20 mouse cellular contexts compared by ENCODE assay signal in the genomic region with DNA sequence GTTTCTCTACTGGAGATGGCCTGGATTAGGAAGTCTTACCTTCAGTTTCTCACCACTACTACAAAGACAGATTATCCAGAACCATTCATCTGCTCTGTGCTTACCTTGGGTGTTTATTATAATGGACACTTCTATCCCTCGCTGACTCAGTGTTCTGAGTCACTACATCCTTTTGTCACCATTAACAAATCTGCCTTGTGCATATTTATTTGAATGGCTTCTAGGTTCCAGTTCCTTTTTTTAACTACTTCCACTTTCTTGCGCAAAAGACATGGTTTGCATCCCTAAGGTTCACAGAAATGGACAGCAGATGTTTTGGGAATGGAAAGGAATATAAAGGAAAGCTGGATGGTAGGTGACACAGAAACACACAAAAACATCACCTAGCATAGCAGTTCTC. TPM values are rescaled to one million over a fixed set of nuclear protein-coding genes. Genes with fewer than 3 reads are reported as not detected.
DNase-seq lines count a peak whose midpoint lies in the region; ATAC-seq and TF ChIP-seq lines count a peak whose summit lies in the region.
"Had no signal": no experiment of that assay in that cellular context is flagged by ENCODE, and none has a peak within 500 bp of the region (broad histone marks: within the 10 kb centered on the region; RNA-seq: fewer than 3 reads in every experiment).

No protein-coding gene starts in this region.

- H3K9ac ChIP-seq in CH12.LX (ENCODE audit: insufficient read depth, low read depth) = no peak overlapping the region
- no peak overlapping the region for H3K9ac ChIP-seq in intestine, postnatal 0 days (ENCODE audit: low read depth, low read length)
- H3K9ac ChIP-seq: embryonic facial prominence, embryonic 12.5 days; forebrain, embryonic 15.5 days; hindbrain, embryonic 13.5 days had no signal

- no peaks in the 10 kb centered on the region for H3K79me2 ChIP-seq in CH12.LX (replicated peaks; ENCODE audit: control insufficient read depth, extremely low read depth, insufficient read depth, poor library complexity, severe bottlenecking)

- H3K4me1 ChIP-seq in CH12.LX (ENCODE audit: control insufficient read depth in 1 of 2, insufficient read depth in 2 of 2) = peaks cover 0 to 28% of the 10 kb centered on the region in 2 experiments; a peak in 2 of 4 replicates
- H3K4me1 ChIP-seq in intestine, postnatal 0 days (replicated peaks; ENCODE audit: control insufficient read depth, insufficient read depth, low read length) = no peaks in the 10 kb centered on the region
- H3K4me1 ChIP-seq: embryonic facial prominence, embryonic 12.5 days; forebrain, embryonic 15.5 days; hindbrain, embryonic 13.5 days had no signal

- dilution Hi-C loops in CH12.LX (cut with MboI; ENCODE audit: extremely low pct_ligation_motif_present, extremely low pct_unique_long_range_greater_than_20kb, low sequenced_read_pairs) = no loop called here

- no peaks in the 10 kb centered on the region for H3K36me3 ChIP-seq in CH12.LX (replicated peaks in 1 of 2; ENCODE audit: control insufficient read depth in 1 of 2, insufficient read depth in 1 of 2, low read length in 1 of 2)
- no peaks in the 10 kb centered on the region for H3K36me3 ChIP-seq in intestine, postnatal 0 days (ENCODE audit: control insufficient read depth, insufficient read depth)
- H3K36me3 ChIP-seq: embryonic facial prominence, embryonic 12.5 days; forebrain, embryonic 15.5 days; heart, embryonic 10.5 days; hindbrain, embryonic 13.5 days had no signal

- DNase-seq in CH12.LX (ENCODE audit: extremely low read depth) = peak; percentile 45
- no peak for DNase-seq in gastrocnemius, postnatal 14 days
- DNase-seq: adrenal gland, postnatal 25 days; B cell, adult 2 months; cerebellum, adult 2 months; cerebellum, postnatal 10 days; gastrocnemius, postnatal 25 days; heart, adult 18-20 months; heart, postnatal 14 days had no signal

- no peaks in the 10 kb centered on the region for H3K27me3 ChIP-seq in CH12.LX (replicated peaks)
- H3K27me3 ChIP-seq in intestine, postnatal 0 days (replicated peaks; ENCODE audit: control insufficient read depth, insufficient read depth, low read length) = no peaks in the 10 kb centered on the region
- H3K27me3 ChIP-seq: embryonic facial prominence, embryonic 12.5 days; forebrain, embryonic 15.5 days; hindbrain, embryonic 13.5 days had no signal

- H3K4me3 ChIP-seq in CH12.LX (replicated peaks in 1 of 3; ENCODE audit: low read depth in 2 of 3, low read length in 2 of 3, poor library complexity in 1 of 3) = no peak overlapping the region
- no peak overlapping the region for H3K4me3 ChIP-seq in intestine, postnatal 0 days (ENCODE audit: low read depth, low read length)
- H3K4me3 ChIP-seq: embryonic facial prominence, embryonic 12.5 days; forebrain, embryonic 15.5 days; heart, embryonic 10.5 days; hindbrain, embryonic 13.5 days had no signal

- peak; percentile 37; the same call in 1 of the 2 replicates for ATAC-seq in common myeloid progenitor, adult 5-6 weeks (replicated peaks; ENCODE audit: low read depth, poor library complexity, severe bottlenecking)
- ATAC-seq in megakaryocyte progenitor cell, adult 5-6 weeks (replicated peaks; ENCODE audit: poor library complexity) = peak; percentile 49
- ATAC-seq in CD4-positive, CD25-positive, alpha-beta regulatory T cell, adult 4 months = no peak
- ATAC-seq in intestine, postnatal 0 days = no peak
- ATAC-seq: activated CD4-positive, CD25-positive, alpha-beta regulatory T cell, adult 4 months; forebrain, embryonic 15.5 days; hindbrain, postnatal 0 days; Patski had no signal

- no peak for TF ChIP-seq EP300 in CH12.LX (IDR thresholded peaks at IDR 0.05; ENCODE audit: low read length)

- H3K4me2 ChIP-seq in CH12.LX (ENCODE audit: insufficient read depth, low read depth, poor library complexity, severe bottlenecking) = no peak overlapping the region
- H3K4me2 ChIP-seq in intestine, postnatal 0 days (replicated peaks; ENCODE audit: low read depth) = no peak overlapping the region
- H3K4me2 ChIP-seq: embryonic facial prominence, embryonic 12.5 days; forebrain, embryonic 15.5 days; hindbrain, embryonic 13.5 days had no signal

- TF ChIP-seq POLR2A in CH12.LX (IDR thresholded peaks at IDR 0.05; ENCODE audit: low read depth, low read length) = no peak

- H3K27ac ChIP-seq in CH12.LX (ENCODE audit: insufficient read depth, low read depth) = no peak overlapping the region
- H3K27ac ChIP-seq in intestine, postnatal 0 days (ENCODE audit: low read depth, low read length) = no peak overlapping the region
- H3K27ac ChIP-seq: embryonic facial prominence, embryonic 12.5 days; forebrain, embryonic 15.5 days; heart, embryonic 10.5 days; hindbrain, embryonic 13.5 days; hindbrain, postnatal 0 days had no signal

- in situ Hi-C loops in CH12.LX (cut with MboI; ENCODE audit: low pct_ligation_motif_present, low pct_unique_long_range_greater_than_20kb, low sequenced_read_pairs) = no loop called here

- intact Hi-C loops in gastrocnemius, postnatal 14 days (cut with DNase I; ENCODE audit: low total_unique reads) = no loop called here

- no peak for TF ChIP-seq CTCF in CH12.LX (conservative IDR thresholded peaks at IDR 0.05 in 1 of 2, IDR thresholded peaks at IDR 0.05 in 1 of 2; ENCODE audit: low read depth in 2 of 2, low read length in 2 of 2)
- TF ChIP-seq CTCF in intestine, postnatal 0 days (IDR thresholded peaks at IDR 0.05; ENCODE audit: low read depth) = no peak

- WGBS in intestine, postnatal 0 days = 87% methylated on average over 2 of the region's 2 CpGs

- no peaks in the 10 kb centered on the region for H3K9me3 ChIP-seq in CH12.LX (replicated peaks; ENCODE audit: low read length)
- no peaks in the 10 kb centered on the region for H3K9me3 ChIP-seq in intestine, postnatal 0 days (ENCODE audit: control insufficient read depth)
- H3K9me3 ChIP-seq: embryonic facial prominence, embryonic 12.5 days; forebrain, embryonic 15.5 days; heart, embryonic 10.5 days; hindbrain, embryonic 13.5 days had no signal

- TF ChIP-seq RAD21 in CH12.LX (IDR thresholded peaks at IDR 0.05; ENCODE audit: low read depth, low read length) = no peak

TF ChIP-seq in CH12.LX, 34 proteins besides CTCF, POLR2A, EP300 and RAD21:
- TF ChIP-seq MYC (IDR thresholded peaks at IDR 0.05; ENCODE audit: low read depth, low read length) (no peak), ETS1 (conservative IDR thresholded peaks at IDR 0.05; ENCODE audit: low read depth, low read length) (peak; percentile 27; the same call in 1 of the 2 replicates)

RNA-seq across cellular contexts. Expression of gene Kcnj2, which starts 27.0 kb away (rescaled TPM):
- total RNA-seq in CH12.LX (2012; rRNA removed) (under 0.01 TPM in 1 of 2 replicates, not detected in the other), CH12.LX (2014; rRNA removed) (0.09 and 0.12 TPM in 2 replicates)
- 0.11 TPM in 1 of 2 replicates, not detected in the other for polyA plus RNA-seq in CH12.LX (2012; ENCODE audit: insufficient read length, low read depth)
- total RNA-seq in common myeloid progenitor, adult 5-6 weeks (2017) = 2.2 and 2.6 TPM in 2 replicates
- 5.4 and 6.6 TPM in 2 replicates for total RNA-seq in megakaryocyte progenitor cell, adult 5-6 weeks (2015)
- total RNA-seq in megakaryocyte progenitor cell, adult 5-6 weeks (2017) = 13.2 and 13.3 TPM in 2 replicates
- not detected for polyA plus RNA-seq in CD4-positive, CD25-positive, alpha-beta regulatory T cell, adult 4 months (2017; shearing (Covaris generic))
- 0.66 and 0.76 TPM in 2 replicates for polyA plus RNA-seq in intestine, postnatal 0 days (2015; fragmentation: Nextera tagmentation; extraction: Ambion mirVana)
- total RNA-seq in gastrocnemius, postnatal 14 days (2021) = 10 to 100 TPM; 31.6 to 32.4 TPM

Comparison
In these comparisons a context has a peak if more than half of its experiments do, and no peak if none do; other contexts are left out.
1. ATAC-seq: peak in common myeloid progenitor, adult 5-6 weeks (single experiment) and megakaryocyte progenitor cell, adult 5-6 weeks (single experiment); none in CD4-positive, CD25-positive, alpha-beta regulatory T cell, adult 4 months (single experiment) and intestine, postnatal 0 days (single experiment).